Mouse (Mus musculus) embryonic facial prominence, embryonic 12.5 days (tissue): Measurements from ENCODE around the gene Nedd9. TPM values are rescaled to one million over a fixed set of nuclear protein-coding genes. Genes with fewer than 3 reads are reported as not detected.

Experiments
- ATAC-seq: fragments of 200-750 bp; cut with Nextera tagmentation; 2 replicates; pipeline ENCODE4 v1.8.0; 2017; ENCODE audit not compliant: insufficient number of reproducible peaks, insufficient read depth, low FRiP score, low TSS enrichment
- H3K27ac ChIP-seq: fragments of 300-500 bp; sonication (generic); 2 replicates; pipeline ENCODE4 v1.5.1; 2016; ENCODE audit warnings: mild to moderate bottlenecking
- H3K27me3 ChIP-seq: fragments of 300-500 bp; sonication (generic); 2 replicates; pipeline ENCODE4 v1.6.1; 2016; ENCODE audit warnings: mild to moderate bottlenecking, moderate library complexity
- H3K36me3 ChIP-seq: fragments of 300-500 bp; sonication (generic); 2 replicates; pipeline ENCODE4 v1.6.1; 2016; ENCODE audit warnings: mild to moderate bottlenecking
- H3K4me1 ChIP-seq: fragments of 300-500 bp; sonication (generic); 2 replicates; pipeline ENCODE4 v1.6.1; 2016
- H3K4me2 ChIP-seq: fragments of 300-500 bp; sonication (generic); replicated peaks from 2 replicates; pipeline ENCODE4 v1.6.1; 2016; ENCODE audit warnings: mild to moderate bottlenecking, moderate library complexity
- H3K4me3 ChIP-seq: fragments of 300-500 bp; sonication (generic); 2 replicates; pipeline ENCODE4 v1.5.1; 2016; ENCODE audit warnings: mild to moderate bottlenecking
- H3K9ac ChIP-seq: fragments of 300-500 bp; sonication (generic); 2 replicates; pipeline ENCODE4 v1.6.1; 2016; ENCODE audit warnings: mild to moderate bottlenecking, moderate library complexity
- H3K9me3 ChIP-seq: fragments of 300-500 bp; sonication (generic); 2 replicates; pipeline ENCODE4 v1.6.1; 2016; ENCODE audit warnings: mild to moderate bottlenecking, moderate library complexity
- WGBS: fragments of 180-500 bp; shearing (Covaris S2); methylation state at CpG from one replicate; pipeline ENCODE4 v1.1.7; 2016; 5-methylcytosine and 5-hydroxymethylcytosine counted together
- polyA plus RNA-seq: library from polyadenylated mRNA; unstranded; fragments of >200 nt; fragmentation: Nextera tagmentation; extraction: Ambion mirVana; gene quantifications from 2 replicates; pipeline ENCODE4 v1.2.1, GENCODE M21; 2016

The Nedd9 gene
- polyA plus RNA-seq, 1 experiment from 2014 or later = 20.6 TPM

DNA sequence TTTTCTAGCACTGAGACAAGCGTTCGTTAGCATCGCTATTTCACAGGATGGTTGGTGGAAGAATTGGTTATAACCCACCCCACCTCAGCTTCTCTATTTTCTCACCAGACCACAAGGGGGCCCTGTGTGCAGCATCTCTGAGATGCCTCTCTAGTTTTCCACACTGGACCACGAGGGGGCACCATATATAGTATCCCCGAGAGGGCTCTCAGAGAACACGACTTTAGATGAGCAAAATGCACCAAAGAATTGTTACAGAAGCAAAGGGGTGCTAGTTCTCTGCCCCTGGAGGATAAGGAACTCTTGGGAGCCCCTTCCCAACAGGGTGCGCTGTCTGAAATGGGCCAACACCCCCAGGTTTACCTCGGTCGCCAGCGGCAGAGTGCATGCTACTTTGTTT, 184.4 kb downstream of the Nedd9 start:
- ATAC-seq = no peak
- Histone ChIP-seq H3K4me3 (no peak overlapping the region), H3K27me3 (no peaks in the 10 kb centered on the region), H3K9me3 (no peaks in the 10 kb centered on the region), H3K4me2 (no peak overlapping the region), H3K27ac (no peak overlapping the region), H3K9ac (no peak overlapping the region), H3K4me1 (peaks cover 10% of the 10 kb centered on the region), H3K36me3 (no peaks in the 10 kb centered on the region)
- 63% methylated on average over 10 of the region's 10 CpGs for WGBS

DNA sequence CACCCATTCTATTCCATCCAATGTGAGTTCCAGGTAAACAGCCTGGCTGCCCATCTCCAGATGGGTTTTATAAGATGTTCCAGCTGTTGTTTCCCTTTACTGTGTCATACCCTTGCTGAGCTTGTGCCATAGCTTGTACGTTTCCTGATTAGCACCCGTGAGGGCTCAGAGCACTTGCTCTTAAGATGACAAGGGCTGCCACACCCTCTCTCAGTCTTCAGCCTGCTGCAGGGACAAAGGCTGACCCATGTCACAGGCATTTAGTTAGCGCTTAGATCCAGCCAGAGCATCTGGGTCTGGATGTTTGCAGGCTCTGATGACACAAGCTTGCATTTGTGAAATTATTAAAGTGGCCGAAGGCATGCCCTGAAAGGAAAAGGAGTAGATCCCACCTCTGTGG, 187.1 kb downstream of the Nedd9 start:
- H3K9me3 ChIP-seq = no peaks in the 10 kb centered on the region
- H3K27me3 ChIP-seq = no peaks in the 10 kb centered on the region
- no peaks in the 10 kb centered on the region for H3K36me3 ChIP-seq
- WGBS = 52% methylated on average over 4 of the region's 4 CpGs
- no peak for ATAC-seq
- H3K4me1 ChIP-seq = peaks cover 10% of the 10 kb centered on the region
- H3K9ac ChIP-seq = no peak overlapping the region
- no peak overlapping the region for H3K27ac ChIP-seq
- no peak overlapping the region for H3K4me3 ChIP-seq
- H3K4me2 ChIP-seq = no peak overlapping the region

DNA sequence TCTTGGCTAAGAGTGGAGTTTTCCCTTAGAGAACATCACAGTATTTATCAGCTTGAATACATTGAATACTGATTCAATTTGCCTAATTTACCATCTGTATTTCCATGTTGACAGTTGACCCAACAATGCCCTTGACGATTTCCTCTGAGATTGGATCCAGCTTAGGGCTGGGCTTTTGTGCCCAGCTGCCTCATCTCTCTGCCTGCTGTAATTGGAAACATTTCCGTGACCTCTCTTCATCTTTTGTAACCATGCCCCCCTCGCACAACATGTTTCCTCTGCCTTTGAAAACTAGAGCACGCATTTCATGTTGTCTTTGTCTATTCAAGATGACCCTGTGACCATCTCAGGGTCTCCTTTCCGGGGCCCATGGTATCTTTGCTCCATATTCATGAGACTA, 188.2 kb downstream of the Nedd9 start:
- Histone ChIP-seq H3K4me2 (no peak overlapping the region), H3K4me1 (peaks cover 10% of the 10 kb centered on the region), H3K9me3 (no peaks in the 10 kb centered on the region), H3K9ac (no peak overlapping the region), H3K27me3 (no peaks in the 10 kb centered on the region), H3K27ac (no peak overlapping the region), H3K36me3 (no peaks in the 10 kb centered on the region), H3K4me3 (no peak overlapping the region)
- no peak for ATAC-seq
- 19% methylated on average over 5 of the region's 5 CpGs for WGBS

DNA sequence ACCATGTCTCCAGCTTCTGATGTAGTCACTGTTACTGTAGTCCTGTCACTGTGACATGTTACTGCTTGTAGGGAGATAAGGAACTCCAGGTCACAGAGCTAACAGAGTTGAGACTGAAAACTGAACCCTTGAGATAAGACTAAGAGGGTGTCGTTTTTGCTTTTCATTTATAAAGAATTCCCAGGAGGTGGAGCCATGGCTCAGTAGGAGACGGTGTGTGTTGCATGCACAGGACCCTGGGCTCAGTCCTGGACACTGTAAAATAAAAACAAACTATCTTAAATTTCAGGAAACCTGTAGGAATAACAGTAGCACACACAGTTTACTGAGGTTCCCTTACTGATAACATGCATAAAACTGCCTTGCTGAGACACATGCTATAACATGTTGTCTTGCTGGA, 188.6 kb downstream of the Nedd9 start:
- peaks cover 11% of the 10 kb centered on the region for H3K4me1 ChIP-seq
- no peak overlapping the region for H3K9ac ChIP-seq
- no peaks in the 10 kb centered on the region for H3K27me3 ChIP-seq
- no peak overlapping the region for H3K4me2 ChIP-seq
- no peak overlapping the region for H3K27ac ChIP-seq
- H3K9me3 ChIP-seq = no peaks in the 10 kb centered on the region
- no peak for ATAC-seq
- H3K36me3 ChIP-seq = no peaks in the 10 kb centered on the region
- no peak overlapping the region for H3K4me3 ChIP-seq
- WGBS = 26% methylated on average over 2 of the region's 2 CpGs

DNA sequence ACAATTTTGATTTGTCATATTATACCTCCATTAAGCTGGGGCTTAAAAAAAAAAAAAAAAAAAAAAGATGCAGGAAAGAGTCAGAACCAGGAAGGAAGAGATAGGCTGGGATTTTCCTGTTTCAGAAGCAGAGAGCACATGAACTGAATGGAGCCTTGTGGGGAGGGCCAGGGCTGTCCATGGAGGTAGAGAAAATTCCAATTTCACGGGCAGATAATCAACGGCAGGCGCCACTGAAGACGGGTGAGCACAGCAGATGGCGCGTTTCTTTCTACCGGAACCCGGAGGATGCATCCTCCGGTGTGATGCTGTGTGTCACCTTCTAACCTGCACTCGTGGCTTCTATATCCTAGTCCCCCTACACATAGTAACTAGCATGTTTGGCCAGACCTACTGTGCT, 190.8 kb downstream of the Nedd9 start:
- 36% methylated on average over 10 of the region's 10 CpGs for WGBS
- H3K9ac ChIP-seq = no peak overlapping the region
- H3K27me3 ChIP-seq = no peaks in the 10 kb centered on the region
- no peaks in the 10 kb centered on the region for H3K9me3 ChIP-seq
- H3K27ac ChIP-seq = no peak overlapping the region
- peaks cover 12% of the 10 kb centered on the region for H3K4me1 ChIP-seq
- ATAC-seq = no peak
- no peaks in the 10 kb centered on the region for H3K36me3 ChIP-seq
- 0 out of 2 replicates have a peak overlapping the region, but pooled peaks have one; percentile 2 for H3K4me2 ChIP-seq
- no peak overlapping the region for H3K4me3 ChIP-seq

DNA sequence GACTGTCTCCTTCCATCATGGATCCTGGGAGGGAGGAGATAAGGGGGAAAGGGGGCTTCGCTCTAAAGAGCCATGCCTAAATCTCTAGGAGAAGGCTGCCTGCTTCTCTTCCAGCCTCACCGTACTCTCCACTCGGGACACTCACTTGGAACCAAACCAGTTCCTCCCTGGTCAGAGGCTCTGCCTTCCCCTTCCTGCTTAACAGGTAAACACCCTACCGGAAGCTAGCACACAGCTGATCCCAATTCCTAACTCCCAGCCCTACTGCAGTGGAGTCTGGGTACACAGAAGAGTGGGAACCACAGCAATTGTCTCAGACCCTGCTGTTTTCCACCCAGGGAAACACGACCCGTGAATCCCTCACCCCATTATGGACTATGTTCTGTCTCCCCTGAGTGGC, 191.3 kb downstream of the Nedd9 start:
- WGBS = 52% methylated on average over 6 of the region's 6 CpGs
- H3K4me2 ChIP-seq = 0 out of 2 replicates have a peak overlapping the region, but pooled peaks have one; percentile 7
- H3K9me3 ChIP-seq = no peaks in the 10 kb centered on the region

DNA sequence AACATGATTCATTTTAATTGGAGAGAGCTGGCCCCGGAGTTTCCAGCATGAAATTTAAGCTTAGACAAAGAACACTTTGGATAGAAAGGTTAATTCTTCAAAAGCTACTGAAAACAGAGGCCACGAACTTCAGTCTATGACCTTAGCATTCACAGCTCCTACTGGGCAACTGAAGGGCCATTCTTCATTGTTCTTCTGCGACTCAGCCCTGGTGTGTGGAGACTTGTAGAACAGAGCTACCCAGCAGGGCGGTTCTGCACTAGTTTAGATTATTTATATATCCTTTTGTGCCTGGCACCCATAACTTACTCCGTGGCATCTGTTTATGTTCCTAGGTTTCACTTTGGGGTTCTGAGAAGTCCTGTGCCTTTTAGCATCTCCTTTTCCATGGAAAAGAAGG, 193.6 kb downstream of the Nedd9 start:
- Histone ChIP-seq H3K27me3 (no peaks in the 10 kb centered on the region), H3K4me1 (peaks cover 5% of the 10 kb centered on the region), H3K27ac (no peak overlapping the region), H3K9ac (no peak overlapping the region), H3K4me3 (no peak overlapping the region), H3K36me3 (no peaks in the 10 kb centered on the region), H3K4me2 (no peak overlapping the region), H3K9me3 (no peaks in the 10 kb centered on the region)
- 46% methylated on average over 5 of the region's 5 CpGs for WGBS
- no peak for ATAC-seq

More for the DNA sequence above, 191.3 kb downstream of the Nedd9 start:
- Histone ChIP-seq H3K27me3 (no peaks in the 10 kb centered on the region), H3K4me3 (no peak overlapping the region), H3K36me3 (no peaks in the 10 kb centered on the region), H3K4me1 (peaks cover 12% of the 10 kb centered on the region), H3K27ac (no peak overlapping the region), H3K9ac (no peak overlapping the region)
- no peak for ATAC-seq

DNA sequence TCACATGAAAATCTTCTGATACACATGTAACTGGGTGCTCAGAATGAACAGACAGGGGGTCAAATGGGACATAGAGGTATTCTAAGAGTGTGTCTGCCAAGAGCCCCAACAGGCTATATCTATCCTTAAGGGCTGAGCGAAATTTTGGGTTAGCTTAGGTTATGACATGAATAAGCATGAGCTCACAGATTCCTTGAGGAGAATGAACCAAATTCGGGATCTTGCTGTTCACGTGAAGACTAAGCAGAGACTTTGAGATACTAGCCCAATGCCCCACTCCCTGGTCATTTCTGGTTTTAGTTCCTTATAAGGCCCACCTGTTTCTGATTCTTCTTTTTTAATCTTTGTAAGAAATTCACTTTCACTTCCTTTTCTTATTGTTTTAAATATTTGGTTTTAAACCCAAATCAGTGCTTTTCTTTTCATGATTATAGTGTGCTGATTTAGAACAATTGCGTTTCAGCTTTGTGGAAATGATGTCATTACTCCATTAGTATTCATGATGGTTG, 195.6 kb downstream of the Nedd9 start:
- no peak overlapping the region for H3K4me3 ChIP-seq
- H3K27ac ChIP-seq = no peak overlapping the region
- no peak overlapping the region for H3K9ac ChIP-seq
- H3K36me3 ChIP-seq = no peaks in the 10 kb centered on the region
- ATAC-seq = no peak
- H3K4me1 ChIP-seq = 0 out of 2 replicates have a peak, but pooled peaks cover 3% of the 10 kb centered on the region
- H3K4me2 ChIP-seq = no peak overlapping the region
- no peaks in the 10 kb centered on the region for H3K27me3 ChIP-seq
- no peaks in the 10 kb centered on the region for H3K9me3 ChIP-seq
- 74% methylated on average over 4 of the region's 4 CpGs for WGBS

DNA sequence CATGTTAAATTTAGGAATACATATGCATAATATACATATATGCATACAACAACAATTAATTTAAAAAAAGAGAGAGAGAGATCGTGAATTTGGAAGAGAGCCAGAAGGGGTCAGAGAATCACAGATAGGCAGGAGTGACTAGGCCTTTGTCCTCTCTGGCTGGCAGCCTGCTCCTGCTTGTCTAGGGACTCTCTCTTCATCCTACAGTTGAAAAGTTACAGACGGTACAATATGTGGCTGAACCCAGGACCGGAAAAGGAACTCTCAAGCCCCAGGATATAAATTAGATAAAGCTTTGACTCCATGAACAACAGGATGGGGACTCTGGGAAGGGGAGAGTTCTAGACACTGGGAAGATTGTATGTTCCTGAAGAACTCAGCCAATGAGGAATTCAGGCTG, 200.9 kb downstream of the Nedd9 start:
- no peaks in the 10 kb centered on the region for H3K36me3 ChIP-seq
- 68% methylated on average over 3 of the region's 3 CpGs for WGBS

DNA sequence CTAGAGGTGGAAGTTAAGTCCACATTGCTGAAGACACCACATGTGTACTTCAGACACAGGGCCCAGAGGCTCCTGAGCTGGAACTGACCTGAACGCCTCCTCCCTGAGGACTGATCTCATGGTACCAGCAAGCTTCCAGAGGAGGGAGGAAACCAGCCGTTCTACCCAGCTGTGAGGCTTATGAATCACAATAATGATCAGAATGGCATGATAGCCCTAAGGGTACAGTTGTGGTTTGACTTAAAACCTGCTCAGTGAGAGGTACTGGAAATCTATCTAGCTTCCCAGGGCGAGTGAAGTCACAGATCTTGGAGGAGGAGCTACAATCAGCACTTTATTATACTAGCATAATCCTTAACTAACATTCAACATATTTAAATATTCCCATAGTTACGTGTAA, 201.7 kb downstream of the Nedd9 start:
- H3K9ac ChIP-seq = no peak overlapping the region
- H3K27me3 ChIP-seq = no peaks in the 10 kb centered on the region
- H3K4me2 ChIP-seq = no peak overlapping the region
- H3K27ac ChIP-seq = no peak overlapping the region
- ATAC-seq = no peak
- 70% methylated on average over 4 of the region's 4 CpGs for WGBS
- H3K9me3 ChIP-seq = no peaks in the 10 kb centered on the region
- H3K4me1 ChIP-seq = no peaks in the 10 kb centered on the region
- no peaks in the 10 kb centered on the region for H3K36me3 ChIP-seq
- H3K4me3 ChIP-seq = no peak overlapping the region

More for the DNA sequence above, 200.9 kb downstream of the Nedd9 start:
- H3K27ac ChIP-seq = no peak overlapping the region
- no peak overlapping the region for H3K4me2 ChIP-seq
- no peak overlapping the region for H3K9ac ChIP-seq
- no peaks in the 10 kb centered on the region for H3K4me1 ChIP-seq
- H3K4me3 ChIP-seq = no peak overlapping the region
- H3K9me3 ChIP-seq = no peaks in the 10 kb centered on the region
- H3K27me3 ChIP-seq = no peaks in the 10 kb centered on the region
- ATAC-seq = no peak

DNA sequence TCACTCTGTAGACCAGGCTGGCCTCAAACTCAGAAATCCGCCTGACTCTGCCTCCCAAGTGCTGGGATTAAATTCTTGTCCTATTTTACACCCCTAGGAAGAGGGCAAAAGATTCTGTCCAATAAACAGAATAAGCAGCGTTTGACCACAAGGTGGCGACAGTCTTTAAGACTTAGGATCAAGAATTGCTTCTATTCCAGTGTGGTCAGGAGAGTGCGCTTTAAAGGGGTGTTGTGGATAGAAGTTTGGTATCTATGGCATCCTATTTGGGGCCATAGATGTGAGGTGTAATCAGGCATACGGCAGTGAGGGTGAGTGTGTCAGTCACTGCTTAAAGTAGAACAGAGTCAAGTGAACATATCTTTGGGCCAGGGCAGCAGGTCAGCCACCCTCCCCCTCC, 203.9 kb downstream of the Nedd9 start:
- Histone ChIP-seq H3K4me2 (no peak overlapping the region), H3K27ac (no peak overlapping the region), H3K27me3 (no peaks in the 10 kb centered on the region), H3K36me3 (no peaks in the 10 kb centered on the region), H3K9me3 (no peaks in the 10 kb centered on the region), H3K4me1 (no peaks in the 10 kb centered on the region), H3K9ac (no peak overlapping the region), H3K4me3 (no peak overlapping the region)
- WGBS = 25% methylated on average over 5 of the region's 5 CpGs
- ATAC-seq = no peak

DNA sequence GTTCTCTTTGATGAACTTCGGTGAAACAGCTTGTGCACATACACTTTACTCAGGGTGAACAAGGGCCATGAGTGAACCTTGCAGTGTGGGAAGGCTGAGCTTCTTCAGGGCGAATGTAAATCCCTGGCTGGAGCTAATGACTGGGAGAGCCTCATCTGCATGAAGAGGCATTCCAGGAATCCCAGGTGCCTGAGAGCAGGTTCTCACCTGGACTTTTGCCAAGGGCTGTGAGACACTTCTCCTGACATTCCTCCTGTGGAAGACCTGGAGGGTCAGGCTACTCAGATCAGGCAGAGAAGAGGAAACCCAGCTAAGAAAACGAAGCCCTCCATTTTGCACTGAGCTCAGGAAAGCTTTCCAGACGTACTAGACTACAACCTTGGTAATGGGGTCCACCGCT, 206.5 kb downstream of the Nedd9 start:
- Histone ChIP-seq H3K4me1 (no peaks in the 10 kb centered on the region), H3K4me3 (no peak overlapping the region), H3K9me3 (no peaks in the 10 kb centered on the region), H3K36me3 (no peaks in the 10 kb centered on the region), H3K9ac (no peak overlapping the region), H3K27me3 (no peaks in the 10 kb centered on the region), H3K4me2 (no peak overlapping the region), H3K27ac (no peak overlapping the region)
- 70% methylated on average over 5 of the region's 5 CpGs for WGBS
- ATAC-seq = no peak
